Mouse (Mus musculus) heart, adult 9 months (tissue): ENCODE measurements around the gene Macrod2.

Experiments
- DNase-seq, 2 experiments: peaks; one replicate each; pipeline ENCODE4 v3.0.0; 2022; ENCODE audit warnings: low spot score in 2 of 2

Gene Macrod2

GRCm38 (mm10) chr2:141202015-141202364, 806.9 kb downstream of the Macrod2 start:
- no peak for DNase-seq

GRCm38 (mm10) chr2:141211346-141211745, 816.2 kb downstream of the Macrod2 start:
- no peak for DNase-seq

- DNase-seq, result no peak
Observed at GRCm38 (mm10) chr2:141212291-141212690, 817.2 kb downstream of the Macrod2 start.

GRCm38 (mm10) chr2:141217490-141217889, 822.4 kb downstream of the Macrod2 start:
- DNase-seq, result no peak

GRCm38 (mm10) chr2:141217925-141218324, 822.8 kb downstream of the Macrod2 start:
- no peak for DNase-seq

GRCm38 (mm10) chr2:141228809-141229208, 833.7 kb downstream of the Macrod2 start:
- no peak for DNase-seq

- no peak for DNase-seq
Observed at GRCm38 (mm10) chr2:141229820-141230219, 834.7 kb downstream of the Macrod2 start.

GRCm38 (mm10) chr2:141231011-141231668, 836.0 kb downstream of the Macrod2 start:
- no peak for DNase-seq

- no peak for DNase-seq
Observed at GRCm38 (mm10) chr2:141234306-141234705, 839.2 kb downstream of the Macrod2 start.

- no peak for DNase-seq
Observed at GRCm38 (mm10) chr2:141234724-141235453, 839.8 kb downstream of the Macrod2 start.

- DNase-seq, result no peak
Observed at GRCm38 (mm10) chr2:141247680-141248079, 852.6 kb downstream of the Macrod2 start.

GRCm38 (mm10) chr2:141264582-141264981, 869.5 kb downstream of the Macrod2 start:
- DNase-seq, result no peak

GRCm38 (mm10) chr2:141266591-141266990, 871.5 kb downstream of the Macrod2 start:
- no peak for DNase-seq

GRCm38 (mm10) chr2:141271541-141271940, 876.4 kb downstream of the Macrod2 start:
- no peak for DNase-seq

GRCm38 (mm10) chr2:141272966-141273365, 877.9 kb downstream of the Macrod2 start:
- no peak for DNase-seq

GRCm38 (mm10) chr2:141274262-141274661, 879.2 kb downstream of the Macrod2 start:
- DNase-seq, result no peak

- peak in 1 of 2 experiments; percentile 1 for DNase-seq
Observed at GRCm38 (mm10) chr2:141279130-141279698, 884.1 kb downstream of the Macrod2 start.

GRCm38 (mm10) chr2:141280817-141281216, 885.7 kb downstream of the Macrod2 start:
- DNase-seq, result no peak

- no peak for DNase-seq
Observed at GRCm38 (mm10) chr2:141286110-141286747, 891.1 kb downstream of the Macrod2 start.

GRCm38 (mm10) chr2:141288494-141288893, 893.4 kb downstream of the Macrod2 start:
- peak; percentile 36 to 71 for DNase-seq

- DNase-seq, result peak; percentile 7 to 20
Observed at GRCm38 (mm10) chr2:141289059-141289713, 894.1 kb downstream of the Macrod2 start.

GRCm38 (mm10) chr2:141292847-141293246, 897.7 kb downstream of the Macrod2 start:
- no peak for DNase-seq
